Mouse (Mus musculus) layer of hippocampus, adult 18-20 months (tissue): ENCODE measurements around the gene Dpp9. TPM values are rescaled to one million over a fixed set of nuclear protein-coding genes. Genes with fewer than 3 reads are reported as not detected.

Experiments
- DNase-seq, 2 experiments: peaks; one replicate each; pipeline ENCODE4 v3.0.0; 2022; ENCODE audit warnings: low spot score in 2 of 2
- total RNA-seq, 2 experiments: library from RNA; stranded (reverse); gene quantifications; 2 replicates each; pipeline ENCODE4 v1.2.3; 2021

Dpp9 gene
- total RNA-seq, 2 experiments from 2014 or later = 61.7 to 63.8 TPM

DNA sequence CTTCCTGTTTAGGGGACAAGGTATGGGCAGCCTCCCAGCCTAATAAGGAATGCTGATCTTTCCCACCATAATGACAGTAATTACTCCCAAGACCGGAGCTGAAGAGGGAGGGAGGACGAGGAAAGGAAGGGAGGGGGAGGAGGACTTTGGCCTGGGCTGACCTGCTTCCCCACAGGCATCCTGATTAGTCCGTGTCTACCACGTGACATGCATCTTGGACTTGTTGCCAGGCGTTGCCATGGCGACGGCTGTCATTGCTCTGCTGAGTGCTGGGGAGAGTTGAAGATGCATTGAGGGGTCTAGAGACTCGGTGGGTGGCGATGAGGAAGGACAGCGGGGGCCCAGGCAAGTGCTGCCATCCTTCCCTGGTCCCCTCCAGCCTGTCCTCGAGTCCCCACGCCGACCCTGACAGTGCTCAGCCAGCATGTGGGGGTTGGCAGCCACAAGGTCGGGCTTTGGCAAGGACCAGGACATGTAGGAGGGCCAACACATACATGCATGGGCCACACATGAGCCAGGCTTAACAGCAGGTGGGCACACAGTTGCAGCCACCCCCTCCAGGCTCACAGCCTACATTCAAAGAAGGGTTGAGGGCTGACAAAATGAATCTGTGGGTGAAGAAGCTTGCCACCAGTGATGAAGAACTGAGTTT, 15.2 kb upstream of the Dpp9 start:
- peak; percentile 89 to 92 for DNase-seq

GRCm38 (mm10) chr17:56233389-56233788, 14.7 kb upstream of the Dpp9 start:
- no peak for DNase-seq

DNA sequence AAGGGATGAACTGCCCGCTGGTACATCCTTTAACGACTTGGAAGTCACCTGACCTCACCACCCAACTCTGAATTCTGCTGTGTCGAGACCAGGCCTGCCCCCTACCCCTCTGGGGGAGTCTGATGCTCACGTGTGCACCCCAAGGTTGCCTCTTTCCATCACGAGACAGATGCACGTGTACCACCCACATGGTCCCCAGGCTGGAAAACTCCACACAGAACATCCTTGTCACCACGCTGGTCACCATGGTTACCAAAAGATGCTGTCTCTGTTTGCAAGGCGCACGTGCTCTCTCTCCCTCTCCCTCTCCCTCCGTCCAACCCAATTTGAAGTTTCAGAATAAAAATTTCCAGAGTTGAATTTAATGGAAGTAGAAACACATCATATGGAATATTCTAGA, 11.2 kb upstream of the Dpp9 start:
- DNase-seq = peak; percentile 79 to 91

- DNase-seq = no peak
Observed at GRCm38 (mm10) chr17:56226566-56226965, 7.9 kb upstream of the Dpp9 start.

- no peak for DNase-seq
Observed at GRCm38 (mm10) chr17:56224916-56225315, 6.2 kb upstream of the Dpp9 start.

GRCm38 (mm10) chr17:56219805-56220204, 1.1 kb upstream of the Dpp9 start:
- DNase-seq = no peak

GRCm38 (mm10) chr17:56219251-56219650, 546 bp upstream of the Dpp9 start:
- DNase-seq = no peak

GRCm38 (mm10) chr17:56217670-56218069, 1.0 kb downstream of the Dpp9 start:
- DNase-seq = no peak

DNA sequence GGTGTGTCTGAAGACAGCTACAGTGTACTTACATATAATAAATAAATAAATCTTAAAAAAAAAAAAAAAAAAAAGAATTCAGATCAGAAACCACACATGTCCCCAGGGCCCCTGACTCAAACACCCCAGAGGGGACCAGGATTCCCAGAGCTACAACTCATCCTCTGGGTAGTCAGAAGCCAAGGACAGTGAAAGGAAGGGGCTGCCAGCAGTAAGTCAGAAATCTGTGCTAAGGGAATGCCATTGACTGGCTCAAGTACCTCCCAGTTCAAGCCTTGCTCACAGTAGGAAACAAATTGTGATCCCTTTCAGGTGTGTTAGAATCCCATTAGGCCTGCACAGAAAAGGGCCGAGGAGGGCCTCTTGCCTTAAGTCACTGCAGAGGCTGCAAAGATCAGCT, 4.5 kb downstream of the Dpp9 start:
- no peak for DNase-seq

DNA sequence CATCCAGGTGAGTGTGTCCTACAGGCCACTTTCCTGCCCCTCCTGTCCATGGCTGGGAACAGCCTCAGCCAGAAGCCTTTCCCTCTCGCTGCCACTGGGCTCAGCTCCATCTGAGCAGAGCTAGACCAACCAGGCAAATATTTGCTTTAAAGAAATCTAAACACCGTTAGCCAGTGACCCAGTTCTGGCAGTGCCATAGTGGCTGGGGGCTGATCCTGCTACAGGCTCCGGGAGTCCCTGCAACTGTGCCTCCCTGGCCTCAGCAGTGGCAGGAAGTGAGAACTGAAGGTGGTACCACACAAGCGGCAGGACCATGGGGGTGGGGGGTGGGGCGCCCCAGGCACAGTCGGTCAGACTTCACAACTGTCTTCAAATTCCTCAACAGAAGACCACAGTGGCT, 6.0 kb downstream of the Dpp9 start:
- DNase-seq = no peak

DNA sequence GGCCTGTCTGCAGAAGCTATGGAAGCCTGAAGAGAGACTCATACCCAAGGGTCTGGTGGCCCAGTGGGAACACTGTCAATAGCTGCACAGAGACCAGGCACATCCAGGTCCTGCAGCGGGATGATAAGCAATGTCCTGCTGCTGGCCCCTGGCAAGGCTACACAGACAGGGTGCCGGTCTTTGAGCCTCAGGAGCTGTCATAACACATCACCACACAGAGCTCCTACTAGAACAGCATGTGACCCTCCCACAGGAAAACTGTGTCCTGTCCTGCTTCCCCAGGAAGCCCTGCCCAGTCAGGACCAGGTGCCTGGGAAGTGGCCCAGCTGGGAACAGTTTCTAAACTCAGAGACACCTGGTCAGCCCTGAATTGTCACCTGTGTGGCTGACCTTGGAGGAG, 7.6 kb downstream of the Dpp9 start:
- no peak for DNase-seq

GRCm38 (mm10) chr17:56208821-56209220, 9.9 kb downstream of the Dpp9 start:
- DNase-seq = no peak

DNA sequence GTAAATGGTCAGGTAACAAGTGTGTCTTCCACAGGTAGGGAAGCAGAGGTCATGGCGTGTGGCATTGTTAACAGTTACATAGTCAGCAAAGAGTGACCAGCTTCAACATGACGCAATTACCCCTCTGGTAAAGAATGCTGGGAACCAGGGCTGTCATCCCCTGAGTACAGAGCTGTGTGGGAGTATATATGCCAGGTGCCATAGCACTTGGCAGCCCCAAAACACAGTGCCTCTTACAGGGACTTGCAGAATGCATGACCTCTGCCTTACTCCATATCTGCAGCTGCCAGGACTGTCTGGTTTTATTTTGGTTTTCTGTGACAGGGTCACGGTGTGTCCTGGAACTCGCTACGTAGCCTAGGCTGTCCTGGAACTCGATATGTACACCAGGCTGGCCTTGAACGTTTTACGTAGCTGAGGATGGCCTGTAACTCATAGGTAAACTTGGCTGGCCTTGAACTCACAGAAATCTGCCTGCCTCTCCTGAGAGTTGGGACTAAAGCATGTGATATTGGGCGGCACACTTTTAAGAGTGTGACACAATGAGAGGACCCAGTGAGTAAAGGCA, 10.7 kb downstream of the Dpp9 start:
- no peak for DNase-seq

GRCm38 (mm10) chr17:56206986-56207674, 11.6 kb downstream of the Dpp9 start:
- DNase-seq = no peak

DNA sequence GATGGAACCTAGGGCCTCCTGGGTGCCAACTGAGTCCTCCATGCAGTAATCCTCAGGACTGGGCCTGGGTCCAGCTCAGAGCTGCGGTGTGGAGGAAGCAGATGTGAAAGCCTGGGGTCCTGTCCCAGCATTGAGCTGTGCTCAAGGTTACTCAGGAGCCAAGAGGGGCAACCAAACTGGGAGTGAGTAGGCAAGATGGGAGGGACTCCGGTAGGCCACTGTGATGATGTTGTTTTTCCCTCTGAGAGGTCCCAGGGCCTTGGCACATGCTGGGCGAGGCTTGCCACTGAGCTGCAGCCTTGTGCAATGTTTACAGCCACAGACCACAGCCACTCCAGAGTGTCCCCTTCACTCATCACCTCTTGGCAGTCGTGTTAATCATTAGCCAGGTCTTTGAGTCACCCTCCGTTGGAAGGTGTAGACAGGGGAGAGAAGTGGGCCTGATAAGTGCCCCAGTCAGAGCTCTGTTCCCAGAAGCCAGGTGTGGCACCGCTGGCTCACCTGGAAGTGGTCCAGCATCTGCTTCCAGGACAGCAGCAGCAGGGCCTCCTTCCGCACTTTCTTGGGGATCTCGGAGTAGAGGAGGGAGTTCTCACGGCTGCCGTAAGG, 12.3 kb downstream of the Dpp9 start:
- no peak for DNase-seq

- no peak for DNase-seq
Observed at GRCm38 (mm10) chr17:56203729-56204128, 15.0 kb downstream of the Dpp9 start.

- no peak for DNase-seq
Observed at GRCm38 (mm10) chr17:56202476-56202875, 16.2 kb downstream of the Dpp9 start.

- no peak for DNase-seq
Observed at GRCm38 (mm10) chr17:56201642-56202041, 17.1 kb downstream of the Dpp9 start.

- no peak for DNase-seq
Observed at GRCm38 (mm10) chr17:56200586-56200985, 18.1 kb downstream of the Dpp9 start.

DNA sequence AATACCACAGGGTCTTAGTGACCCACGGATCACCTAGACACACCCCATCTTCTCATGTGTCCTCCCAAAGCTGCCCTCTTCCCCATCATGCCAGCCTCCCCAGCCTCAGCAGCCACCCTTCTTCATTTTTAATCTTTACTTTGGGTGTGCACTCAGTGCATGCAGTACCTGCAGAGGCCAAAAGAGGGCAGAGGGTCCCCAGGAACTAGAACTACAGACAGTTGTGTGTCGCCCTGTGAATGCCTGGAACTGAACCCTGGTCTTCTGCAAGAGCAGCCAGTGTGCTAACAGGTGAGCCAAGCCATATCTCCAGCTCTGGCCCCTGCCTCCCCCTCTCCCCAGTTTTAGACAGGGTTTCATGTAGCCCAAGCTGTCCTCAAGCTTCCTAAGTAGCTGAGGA, 21.8 kb downstream of the Dpp9 start:
- no peak for DNase-seq

- DNase-seq = no peak
Observed at GRCm38 (mm10) chr17:56194765-56195164, 23.9 kb downstream of the Dpp9 start.

DNA sequence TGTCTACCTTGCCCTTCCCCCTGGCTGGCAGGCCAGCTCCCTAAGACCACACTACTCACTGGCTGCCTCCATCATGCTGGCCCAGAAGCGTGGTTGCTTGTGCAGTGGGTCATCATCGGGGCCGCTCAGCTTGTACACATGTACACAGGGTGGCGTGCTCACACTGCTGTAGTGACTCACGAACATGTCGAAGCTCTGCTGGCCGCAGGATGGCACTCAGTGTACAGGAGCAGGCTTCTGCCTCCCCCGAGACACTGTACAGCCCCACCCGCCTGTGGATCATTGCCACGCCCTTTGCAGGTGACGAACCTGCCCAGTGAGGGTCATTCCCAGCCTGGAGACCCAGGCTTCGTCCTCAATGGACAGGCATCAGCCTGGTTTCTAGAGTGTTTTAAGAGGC, 24.3 kb downstream of the Dpp9 start:
- no peak for DNase-seq
